Mouse (Mus musculus): Measurements from ENCODE around the gene Upp1.

DNA sequence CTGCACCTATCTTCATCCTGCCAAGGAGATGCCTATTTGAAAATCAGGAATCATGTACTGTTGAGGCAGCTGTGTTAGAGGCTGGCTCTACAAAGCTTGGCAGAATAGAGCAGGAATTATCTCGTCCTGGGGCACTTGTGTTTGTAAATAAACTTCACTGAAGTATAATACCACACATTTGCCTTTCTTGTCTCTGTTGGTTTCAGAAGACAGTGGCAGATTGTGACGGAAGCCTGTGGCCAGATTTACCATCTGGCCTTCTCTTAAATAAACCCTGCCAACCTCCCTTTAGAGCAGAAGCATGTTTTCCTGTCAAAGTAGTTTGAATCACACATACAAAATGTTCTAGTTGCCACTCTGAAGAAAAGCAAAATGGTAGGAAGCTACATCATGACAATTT, 10.2 kb downstream of the Upp1 start:
- TF ChIP-seq CTCF (IDR thresholded peaks at IDR 0.05; ENCODE audit: low read depth) (no peak), EP300 (IDR thresholded peaks at IDR 0.05; ENCODE audit: low read depth) (no peak)

All from heart, postnatal 0 days (tissue).